Mouse (Mus musculus): ENCODE data around the gene Eci2. TPM values are rescaled to one million over a fixed set of nuclear protein-coding genes. Genes with fewer than 3 reads are reported as not detected.

Gene Eci2
- total and polyA plus RNA-seq, 3 experiments: 74.8 to 81.1 TPM; not detected in 1

DNA sequence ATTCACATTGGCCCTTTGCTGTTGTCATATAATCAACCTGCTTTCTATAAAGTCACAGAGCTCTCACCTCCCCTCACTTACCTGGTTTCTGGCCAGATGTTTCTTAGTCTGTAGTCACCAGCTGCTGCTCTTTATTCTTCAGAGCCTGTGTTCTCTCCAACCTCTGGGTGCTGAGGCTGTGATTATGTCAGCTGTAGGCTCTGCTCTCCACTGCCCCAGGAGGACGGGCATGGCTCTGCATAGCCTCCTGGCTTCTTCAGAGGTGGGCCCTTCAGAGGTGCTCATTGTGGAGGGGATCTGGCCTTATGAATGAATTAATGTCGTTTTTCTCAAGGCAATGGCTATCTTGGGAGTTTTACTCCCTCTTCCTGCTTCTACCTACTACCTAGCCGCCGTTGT is 4.8 kb upstream of the Eci2 start:
- H3K27ac ChIP-seq (ENCODE audit: control insufficient read depth, low read depth, low read length): no peak overlapping the region
- TF ChIP-seq CTCF (IDR thresholded peaks at IDR 0.05 in 2 of 3, conservative IDR thresholded peaks at IDR 0.05 in 1 of 3; ENCODE audit: control insufficient read depth in 1 of 3, insufficient read depth in 1 of 3, low read depth in 2 of 3, low read length in 3 of 3, poor library complexity in 1 of 3, severe bottlenecking in 1 of 3) (peak in 2 of 3 experiments; percentile 11 to 18; a peak in 2 of 6 replicates), BHLHE40 (IDR thresholded peaks at IDR 0.05; ENCODE audit: borderline replicate concordance, low read depth, low read length) (no peak)
- no peak overlapping the region for H3K9ac ChIP-seq (ENCODE audit: control insufficient read depth, low read depth, low read length, poor library complexity, severe bottlenecking)

GRCm38 (mm10) chr13:35030979-35031683 is 4.2 kb upstream of the Eci2 start:
- Histone ChIP-seq H3K79me2 (ENCODE audit: control insufficient read depth, insufficient read depth, low read length, poor library complexity) (no peaks in the 10 kb centered on the region), H3K27me3 (ENCODE audit: control insufficient read depth in 1 of 2, insufficient read depth in 2 of 2, low read length in 2 of 2) (no peaks in the 10 kb centered on the region; a peak in 1 of 4 replicates), H3K9ac (ENCODE audit: control insufficient read depth, low read depth, low read length, poor library complexity, severe bottlenecking) (no peak overlapping the region), H3K4me1 (ENCODE audit: control insufficient read depth in 1 of 2, insufficient read depth in 2 of 2, low read length in 2 of 2) (peaks cover 2 to 12% of the 10 kb centered on the region in 2 experiments; a peak in 3 of 4 replicates), H3K9me3 (replicated peaks; ENCODE audit: insufficient read depth, low read length) (no peaks in the 10 kb centered on the region), H3K36me3 (ENCODE audit: control insufficient read depth in 1 of 2, insufficient read depth in 2 of 2, low read length in 2 of 2) (peaks cover 0 to 6% of the 10 kb centered on the region in 2 experiments; a peak in 2 of 4 replicates), H3K27ac (ENCODE audit: control insufficient read depth, low read depth, low read length) (no peak overlapping the region), H3K4me3 (ENCODE audit: control insufficient read depth in 1 of 2, insufficient read depth in 1 of 2, low read depth in 2 of 2, low read length in 2 of 2) (no peak overlapping the region)
- 0 out of 2 replicates have a peak, but pooled peaks have one; percentile 7 for TF ChIP-seq TAL1 (IDR thresholded peaks at IDR 0.05; ENCODE audit: low read length)
- no peak for TF ChIP-seq EP300 (IDR thresholded peaks at IDR 0.05; ENCODE audit: low read depth in 1 of 2, low read length in 2 of 2)
- peak; percentile 13 for TF ChIP-seq RAD21 (IDR thresholded peaks at IDR 0.05; ENCODE audit: low read depth, low read length)
- peak; percentile 18 for DNase-seq (ENCODE audit: low read depth, low spot score)

More for the DNA sequence above, 4.8 kb upstream of the Eci2 start:
- Histone ChIP-seq H3K9me3 (replicated peaks; ENCODE audit: insufficient read depth, low read length) (no peaks in the 10 kb centered on the region), H3K27me3 (ENCODE audit: control insufficient read depth in 1 of 2, insufficient read depth in 2 of 2, low read length in 2 of 2) (no peaks in the 10 kb centered on the region; a peak in 1 of 4 replicates), H3K36me3 (ENCODE audit: control insufficient read depth in 1 of 2, insufficient read depth in 2 of 2, low read length in 2 of 2) (peaks cover 0 to 6% of the 10 kb centered on the region in 2 experiments; a peak in 2 of 4 replicates), H3K4me3 (ENCODE audit: control insufficient read depth in 1 of 2, insufficient read depth in 1 of 2, low read depth in 2 of 2, low read length in 2 of 2) (no peak overlapping the region), H3K4me1 (ENCODE audit: control insufficient read depth in 1 of 2, insufficient read depth in 2 of 2, low read length in 2 of 2) (peaks cover 2 to 12% of the 10 kb centered on the region in 2 experiments; a peak in 3 of 4 replicates), H3K79me2 (ENCODE audit: control insufficient read depth, insufficient read depth, low read length, poor library complexity) (no peaks in the 10 kb centered on the region)
- DNase-seq (ENCODE audit: low read depth, low spot score): peak; percentile 18

- H3K9ac ChIP-seq (ENCODE audit: control insufficient read depth, low read depth, low read length, poor library complexity, severe bottlenecking): no peak overlapping the region
- no peak overlapping the region for H3K27ac ChIP-seq (ENCODE audit: control insufficient read depth, low read depth, low read length)
- TF ChIP-seq TCF12 (IDR thresholded peaks at IDR 0.05; ENCODE audit: low read depth, low read length): no peak
- TF ChIP-seq MAX (IDR thresholded peaks at IDR 0.05; ENCODE audit: low read length): no peak
- TF ChIP-seq TBP (IDR thresholded peaks at IDR 0.05; ENCODE audit: low read depth, low read length): no peak
- no peak for TF ChIP-seq MYB (IDR thresholded peaks at IDR 0.05; ENCODE audit: low read depth, low read length)
- TF ChIP-seq ZMIZ1 (IDR thresholded peaks at IDR 0.05; ENCODE audit: low read depth, low read length): no peak
- TF ChIP-seq HCFC1 (IDR thresholded peaks at IDR 0.05; ENCODE audit: low read depth, low read length): no peak
- TF ChIP-seq RCOR1 (IDR thresholded peaks at IDR 0.05; ENCODE audit: low read depth, low read length): peak; percentile 95
- no peak for TF ChIP-seq USF1 (IDR thresholded peaks at IDR 0.05; ENCODE audit: low read depth, low read length)
- TF ChIP-seq POLR2AphosphoS2 (IDR thresholded peaks at IDR 0.05; ENCODE audit: low read length): no peak
- no peak for TF ChIP-seq UBTF (IDR thresholded peaks at IDR 0.05; ENCODE audit: borderline replicate concordance, insufficient read depth, low read depth, low read length)
- TF ChIP-seq GATA1 (IDR thresholded peaks at IDR 0.05; ENCODE audit: low read depth, low read length): peak; percentile 25; the same call in 1 of the 2 replicates
- TF ChIP-seq ETS1 (IDR thresholded peaks at IDR 0.05; ENCODE audit: low read depth, low read length): no peak
- TF ChIP-seq MAFK (IDR thresholded peaks at IDR 0.05; ENCODE audit: borderline replicate concordance, low read depth, low read length): no peak
- TF ChIP-seq MYC (IDR thresholded peaks at IDR 0.05; ENCODE audit: low read depth, low read length): no peak
- no peak for TF ChIP-seq EP300 (IDR thresholded peaks at IDR 0.05; ENCODE audit: low read depth in 1 of 2, low read length in 2 of 2)
- TF ChIP-seq USF2 (IDR thresholded peaks at IDR 0.05; ENCODE audit: borderline replicate concordance in 1 of 2, insufficient read depth in 1 of 2, low read depth in 1 of 2, low read length in 2 of 2): no peak
- peaks cover 2 to 12% of the 10 kb centered on the region in 2 experiments; a peak in 3 of 4 replicates for H3K4me1 ChIP-seq (ENCODE audit: control insufficient read depth in 1 of 2, insufficient read depth in 2 of 2, low read length in 2 of 2)
- H3K4me3 ChIP-seq (ENCODE audit: control insufficient read depth in 1 of 2, insufficient read depth in 1 of 2, low read depth in 2 of 2, low read length in 2 of 2): no peak overlapping the region
- DNase-seq (ENCODE audit: low read depth, low spot score): peak; percentile 23
- no peaks in the 10 kb centered on the region for H3K79me2 ChIP-seq (ENCODE audit: control insufficient read depth, insufficient read depth, low read length, poor library complexity)
- no peaks in the 10 kb centered on the region for H3K27me3 ChIP-seq (ENCODE audit: control insufficient read depth in 1 of 2, insufficient read depth in 2 of 2, low read length in 2 of 2)
- H3K36me3 ChIP-seq (ENCODE audit: control insufficient read depth in 1 of 2, insufficient read depth in 2 of 2, low read length in 2 of 2): peaks cover 0 to 6% of the 10 kb centered on the region in 2 experiments; a peak in 2 of 4 replicates
- H3K9me3 ChIP-seq (replicated peaks; ENCODE audit: insufficient read depth, low read length): no peaks in the 10 kb centered on the region
Observed at GRCm38 (mm10) chr13:35028365-35028764, 1.5 kb upstream of the Eci2 start.
